Mouse (Mus musculus): ENCODE data around the gene Ccdc116.

- TF ChIP-seq CTCF (IDR thresholded peaks at IDR 0.05; ENCODE audit: extremely low read depth, insufficient read depth, low read length) (no peak), POLR2A (IDR thresholded peaks at IDR 0.05; ENCODE audit: extremely low read depth, insufficient read depth, low read length) (no peak)
Observed at GRCm38 (mm10) chr16:17154346-17154745, 7.3 kb upstream of the Ccdc116 start.

All from cortical plate, adult 2 months (tissue).